Mouse (Mus musculus): ENCODE results near the gene Taf1d. TPM values are rescaled to one million over a fixed set of nuclear protein-coding genes. Genes with fewer than 3 reads are reported as not detected.
"Not testable (repeated sequence)": the region's sequence is repeated elsewhere in the genome, so short reads cannot be mapped to it uniquely, and the experiment has no call there.

Taf1d gene
- total RNA-seq, 2 experiments from 2014 or later, result 48.3 to 55.4 TPM

DNA sequence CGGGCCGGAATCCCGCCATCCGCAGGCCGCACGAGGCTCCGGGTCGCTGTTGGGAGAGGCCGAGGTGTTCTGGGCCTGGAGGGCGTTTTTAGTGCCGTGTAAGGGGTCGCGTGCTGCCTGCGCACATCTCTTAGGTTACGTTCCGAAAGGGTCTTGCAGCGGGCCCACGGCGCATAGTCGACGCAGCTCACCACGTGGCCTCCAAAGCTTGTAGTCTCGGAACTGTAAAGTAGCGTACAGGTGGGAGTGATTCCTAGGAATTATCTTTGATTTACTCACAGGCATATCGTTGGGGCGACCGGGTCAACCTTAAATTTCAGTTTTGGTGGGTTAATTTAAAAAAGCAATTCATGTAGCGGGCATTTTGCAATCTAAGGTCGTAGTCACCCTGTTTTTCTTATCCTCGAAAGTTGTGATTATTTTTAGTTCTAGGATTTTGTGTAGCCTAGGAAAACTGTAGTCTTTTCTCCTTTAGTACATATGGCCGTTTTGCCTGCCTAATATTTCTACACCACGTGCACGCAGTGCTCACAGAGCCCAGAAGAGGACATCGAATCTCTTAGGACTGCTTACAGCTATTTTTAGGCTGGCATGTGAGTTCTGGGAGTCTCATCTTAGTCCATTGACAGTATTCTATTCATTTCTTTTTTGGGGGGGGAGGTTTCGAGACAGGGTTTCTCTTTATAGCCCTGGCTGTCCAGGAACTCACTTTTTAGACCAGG, 545 bp downstream of the Taf1d start, which contains the start of gene 4931406C07Rik:
4931406C07Rik (minus strand) TSS at position 51 of the 722 bp plus-strand sequence.
- intact Hi-C loops (cut with DNase I; ENCODE audit: low total_unique reads), result no loop called here
- DNase-seq, result no peak

DNA sequence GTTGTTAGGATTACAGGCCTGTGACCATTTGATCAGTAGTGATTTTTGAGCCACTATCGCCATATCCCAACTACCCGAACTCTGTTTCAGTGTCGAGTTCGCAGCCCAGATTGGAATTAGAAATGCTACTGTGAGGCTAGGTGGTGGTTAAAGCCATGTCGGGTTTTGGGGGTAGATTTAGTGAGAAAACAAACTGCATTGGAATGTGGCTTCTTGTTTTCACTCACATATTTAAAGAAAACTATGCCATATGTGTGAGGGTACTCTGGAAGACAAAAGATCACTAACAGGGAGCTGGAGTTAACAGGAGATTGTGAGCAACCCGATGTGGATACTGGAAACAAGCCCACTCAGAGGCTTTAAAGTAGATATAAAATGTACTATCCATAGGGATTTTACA, 1.2 kb downstream of the Taf1d start:
- intact Hi-C loops (cut with DNase I; ENCODE audit: low total_unique reads), result no loop called here
- no peak for DNase-seq

DNA sequence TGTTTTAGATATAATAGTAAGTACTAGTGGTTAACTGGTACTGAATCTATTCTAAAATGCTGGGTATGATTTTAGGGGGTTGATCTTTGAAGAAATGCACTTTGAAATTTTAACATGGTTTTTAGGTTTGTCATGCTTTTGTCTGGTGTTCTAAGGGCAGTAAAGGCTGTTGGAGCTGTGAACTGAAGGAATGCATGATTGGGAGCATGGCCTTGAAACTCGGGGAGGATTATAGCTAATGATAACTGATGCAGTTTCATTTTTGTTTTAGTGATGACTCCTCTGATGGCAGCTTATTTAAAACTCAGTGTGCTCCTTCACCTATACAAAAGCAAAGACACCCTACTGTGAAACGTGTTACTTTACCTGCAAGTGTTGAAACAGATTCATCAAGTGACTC, 2.2 kb downstream of the Taf1d start:
- no peak for DNase-seq
- intact Hi-C loops (cut with DNase I; ENCODE audit: low total_unique reads), result no loop called here

DNA sequence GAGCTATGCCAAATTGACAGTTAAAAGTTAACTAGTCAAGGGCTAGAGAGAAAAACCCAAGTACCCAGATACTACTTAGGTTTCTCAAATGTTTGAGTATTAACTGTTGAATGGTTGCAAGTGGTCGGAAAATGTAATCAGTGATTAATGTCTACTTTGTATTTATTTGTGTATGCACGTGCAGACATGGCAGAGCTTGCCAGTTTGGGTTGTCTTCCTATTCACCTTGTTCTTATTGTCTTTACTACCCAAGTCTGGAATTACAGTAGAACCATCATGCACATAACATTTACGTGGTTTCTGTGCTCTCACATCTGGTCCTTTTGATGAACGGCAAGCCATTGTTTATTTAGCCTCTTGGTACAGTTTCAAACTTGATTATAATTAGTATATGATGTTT, 3.4 kb downstream of the Taf1d start:
- intact Hi-C loops (cut with DNase I; ENCODE audit: low total_unique reads), result no loop called here
- no peak for DNase-seq

DNA sequence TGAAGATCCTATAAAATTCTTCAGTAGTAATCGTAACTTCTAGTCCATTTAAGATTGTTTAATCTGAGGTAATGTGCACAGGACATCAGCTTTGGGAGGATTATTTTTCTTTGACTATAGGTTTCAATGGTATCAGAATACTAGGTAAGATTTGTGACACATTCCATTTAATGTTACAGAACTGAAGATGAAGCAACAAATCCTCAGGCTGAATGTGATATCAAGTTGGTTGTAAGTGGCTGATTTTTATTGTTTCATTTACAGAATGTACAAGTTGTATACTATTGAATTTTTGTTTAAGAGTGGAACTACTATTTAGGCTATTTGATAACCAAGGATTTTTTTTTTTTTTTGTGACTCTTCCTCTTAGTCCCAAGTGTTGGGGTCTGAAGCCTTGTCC, 4.2 kb downstream of the Taf1d start:
- no peak for DNase-seq
- intact Hi-C loops (cut with DNase I; ENCODE audit: low total_unique reads), result no loop called here

DNA sequence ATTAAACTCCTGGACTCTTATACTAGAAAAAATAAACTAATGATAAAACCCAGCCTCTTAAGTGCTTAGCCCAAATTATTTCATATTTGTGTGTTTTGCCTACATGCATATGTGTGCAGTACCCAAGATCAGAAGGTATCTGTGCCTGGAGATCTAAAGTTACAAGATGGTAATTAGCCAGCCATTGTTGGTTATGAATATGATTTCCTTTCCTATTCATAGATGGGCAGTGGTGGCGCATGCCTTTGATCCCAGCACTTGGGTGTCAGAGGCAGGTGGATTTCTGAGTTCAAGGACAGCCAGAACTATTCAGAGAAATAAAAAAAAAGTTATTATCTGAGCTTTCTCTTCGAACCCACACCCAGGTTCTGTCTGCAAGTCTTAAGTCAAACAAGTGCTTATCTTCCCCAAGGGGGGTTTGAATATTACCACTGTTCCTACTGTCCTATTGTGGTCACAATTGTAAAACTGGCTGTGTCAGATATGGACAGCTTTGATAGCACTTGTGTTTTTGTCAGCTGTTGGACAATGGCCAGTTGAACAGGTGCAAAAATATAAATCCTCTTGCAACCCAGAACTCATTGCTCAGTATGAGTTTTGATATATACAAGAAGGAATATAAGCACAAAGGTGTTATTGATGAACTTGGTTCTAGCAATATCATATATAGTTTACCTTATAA, 6.2 kb downstream of the Taf1d start:
- intact Hi-C loops (cut with DNase I; ENCODE audit: low total_unique reads), result no loop called here

DNA sequence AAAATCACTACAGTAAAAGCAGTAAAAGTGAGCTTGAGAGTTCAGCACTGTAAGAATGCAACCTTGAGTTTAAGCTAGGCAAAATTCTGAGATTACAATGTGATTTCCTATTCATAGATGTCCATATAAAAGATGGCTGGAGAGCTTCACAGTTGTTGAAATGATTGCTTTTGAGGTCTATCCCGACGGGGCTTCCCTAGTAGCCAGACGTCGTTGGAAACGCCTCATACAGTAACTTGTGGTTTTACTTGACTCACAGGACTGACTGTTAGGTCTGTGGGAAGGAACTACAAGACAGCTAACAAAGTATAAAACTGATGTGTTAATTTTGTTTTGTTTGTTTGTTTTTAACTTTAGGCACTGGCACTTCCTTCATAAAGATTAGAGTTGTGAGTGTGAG, 7.6 kb downstream of the Taf1d start:
- intact Hi-C loops (cut with DNase I; ENCODE audit: low total_unique reads), result no loop called here
- no peak for DNase-seq

More for the DNA sequence above, 6.2 kb downstream of the Taf1d start:
- DNase-seq, result no peak

DNA sequence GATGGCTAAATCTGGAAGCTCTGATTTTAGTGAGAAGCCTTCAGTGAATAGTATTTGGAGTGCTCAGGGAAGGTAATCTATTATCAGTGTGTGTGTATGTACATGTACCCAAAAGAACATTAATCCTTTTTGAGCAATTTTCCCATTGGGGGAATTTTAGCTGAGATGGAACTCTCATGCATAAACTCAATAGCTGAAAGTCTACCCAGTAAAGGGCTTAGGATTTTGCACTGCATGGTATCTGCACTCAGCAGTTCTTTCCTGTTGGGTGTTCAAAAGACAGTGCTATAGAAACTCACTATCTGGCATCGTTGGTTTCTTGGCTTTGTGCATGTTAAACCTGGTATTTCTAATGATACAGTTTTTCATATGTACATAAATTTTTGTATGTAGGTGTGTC, 8.6 kb downstream of the Taf1d start:
- intact Hi-C loops (cut with DNase I; ENCODE audit: low total_unique reads), result no loop called here
- no peak for DNase-seq

DNA sequence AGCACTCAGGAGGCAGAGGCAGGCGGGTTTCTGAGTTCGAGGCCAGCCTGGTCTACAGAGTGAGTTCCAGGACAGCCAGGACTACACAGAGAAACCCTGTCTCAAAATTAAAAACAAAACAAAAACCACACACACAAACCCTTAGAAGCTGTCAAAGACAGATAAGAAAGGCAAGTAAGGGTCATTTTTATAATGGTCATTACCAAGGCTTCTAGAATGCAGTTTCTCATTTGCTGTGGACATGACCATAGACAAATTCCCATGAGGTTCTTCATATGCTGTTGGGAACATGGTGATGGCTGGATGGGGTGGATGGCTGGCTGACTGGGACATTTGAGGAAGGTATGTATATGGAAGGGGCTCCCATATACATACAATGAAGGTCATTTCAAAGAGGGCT, 10.3 kb downstream of the Taf1d start:
- DNase-seq; intact Hi-C loops (cut with DNase I; ENCODE audit: low total_unique reads): not testable (repeated sequence)

DNA sequence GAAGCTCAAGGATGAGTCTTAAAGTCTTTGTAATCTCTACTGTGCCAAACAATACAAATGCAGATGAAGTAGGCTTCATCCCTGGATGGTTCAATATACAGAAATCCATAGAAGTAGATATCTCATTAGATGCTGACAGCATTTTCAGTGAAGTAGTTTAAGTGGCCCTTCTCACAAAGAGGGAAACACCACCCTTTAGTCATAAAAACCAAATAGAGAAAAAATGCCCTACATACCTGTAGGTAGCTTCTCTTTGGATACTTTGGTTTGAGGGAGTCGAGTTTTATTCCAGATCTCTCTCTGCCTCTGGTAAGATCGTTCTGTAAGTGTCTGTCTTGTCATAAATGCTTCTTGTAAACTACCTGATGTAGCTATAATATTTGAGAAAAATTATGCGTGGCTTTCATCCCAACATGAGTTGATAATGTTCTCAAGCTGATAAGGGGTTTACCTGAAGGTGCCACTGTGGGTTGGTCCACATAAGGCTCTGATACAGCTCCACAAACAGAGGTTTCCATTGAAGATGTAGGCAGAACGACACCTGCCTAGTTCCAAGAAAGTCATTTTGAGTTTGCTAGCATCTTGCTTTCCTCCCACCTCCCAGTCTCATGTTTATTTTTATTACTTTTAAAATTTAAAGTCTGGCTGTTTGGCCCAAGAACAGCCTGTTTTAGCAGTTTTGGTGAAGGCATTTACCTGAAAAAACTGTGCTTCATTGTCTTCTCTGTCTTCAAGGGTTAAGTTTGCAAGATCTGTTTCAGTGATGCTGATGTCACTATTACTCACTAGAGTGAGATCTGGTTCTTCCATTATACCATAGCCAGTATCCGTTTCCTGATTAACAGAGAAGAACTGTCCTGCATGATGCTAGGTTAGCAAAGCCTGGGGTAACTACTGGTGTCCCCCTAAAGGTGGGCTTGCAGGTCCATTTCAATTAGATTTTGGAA, 11.5 kb downstream of the Taf1d start:
- DNase-seq, result no peak
- intact Hi-C loops (cut with DNase I; ENCODE audit: low total_unique reads), result no loop called here

DNA sequence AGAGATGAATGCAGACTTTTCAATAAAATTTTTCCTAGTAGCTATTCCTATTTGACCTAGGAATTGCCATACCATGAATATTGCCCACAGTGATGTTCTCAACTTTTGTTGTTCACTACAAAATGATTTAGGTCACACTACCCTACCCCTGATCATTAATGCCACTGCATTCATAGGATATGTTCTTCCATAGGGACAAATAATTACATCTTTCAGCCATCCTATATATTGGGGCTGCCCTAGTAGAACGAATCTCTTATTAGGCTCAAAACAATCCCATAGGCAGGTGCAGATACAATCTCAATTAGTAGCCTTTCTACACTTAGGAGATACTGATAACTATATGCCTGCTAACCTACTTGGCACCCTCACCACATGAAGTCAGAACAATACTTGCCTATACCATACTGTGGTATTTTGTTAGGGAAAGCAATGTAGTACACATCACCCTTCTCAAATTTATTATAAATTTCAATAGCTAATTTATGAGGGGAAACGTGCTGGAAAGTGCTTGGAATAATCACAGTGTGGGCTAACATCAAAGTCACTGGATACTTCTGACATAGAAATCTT, 12.2 kb downstream of the Taf1d start:
- no peak for DNase-seq
- intact Hi-C loops (cut with DNase I; ENCODE audit: low total_unique reads), result no loop called here

DNA sequence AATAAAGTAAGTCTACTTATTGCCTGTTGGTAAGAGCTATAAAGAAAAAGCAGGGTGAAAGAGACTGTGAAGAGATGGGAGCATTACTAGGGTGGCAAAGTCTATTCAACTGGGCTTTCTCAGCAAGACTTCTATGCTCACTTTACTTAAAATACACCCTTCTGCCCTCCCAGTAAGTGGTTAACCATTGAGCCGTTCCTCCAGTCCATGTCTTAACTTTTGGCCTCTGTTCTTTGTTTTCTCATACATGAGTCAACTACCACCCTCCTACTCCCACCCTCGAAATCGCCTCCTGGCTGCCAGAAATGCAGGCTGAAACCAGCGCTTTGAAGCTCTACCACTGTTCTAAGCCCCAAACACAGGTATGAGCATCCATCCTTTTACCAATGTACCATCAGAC, 31.8 kb downstream of the Taf1d start:
- intact Hi-C loops (cut with DNase I; ENCODE audit: low total_unique reads), result no loop called here
- DNase-seq, result no peak

DNA sequence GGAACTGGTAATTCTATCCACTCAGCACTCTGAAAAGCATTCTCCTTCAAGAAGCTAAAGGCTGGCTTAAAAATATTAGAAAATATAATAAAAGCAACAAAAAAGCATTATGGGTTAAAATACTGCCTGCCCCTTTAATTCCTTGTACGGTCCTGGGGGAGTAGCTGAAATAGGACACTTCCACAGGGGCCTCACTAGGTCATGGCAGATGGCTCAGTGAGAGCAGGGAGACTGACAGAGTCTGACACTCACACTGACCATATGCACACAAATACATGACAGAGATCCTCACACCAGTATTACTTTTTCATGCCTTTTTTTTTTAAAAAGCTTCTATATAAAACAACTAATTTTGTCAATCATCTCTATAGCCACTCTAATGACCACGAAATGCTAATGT, 43.9 kb downstream of the Taf1d start:
- no peak for DNase-seq
- intact Hi-C loops (cut with DNase I; ENCODE audit: low total_unique reads), result no loop called here

DNA sequence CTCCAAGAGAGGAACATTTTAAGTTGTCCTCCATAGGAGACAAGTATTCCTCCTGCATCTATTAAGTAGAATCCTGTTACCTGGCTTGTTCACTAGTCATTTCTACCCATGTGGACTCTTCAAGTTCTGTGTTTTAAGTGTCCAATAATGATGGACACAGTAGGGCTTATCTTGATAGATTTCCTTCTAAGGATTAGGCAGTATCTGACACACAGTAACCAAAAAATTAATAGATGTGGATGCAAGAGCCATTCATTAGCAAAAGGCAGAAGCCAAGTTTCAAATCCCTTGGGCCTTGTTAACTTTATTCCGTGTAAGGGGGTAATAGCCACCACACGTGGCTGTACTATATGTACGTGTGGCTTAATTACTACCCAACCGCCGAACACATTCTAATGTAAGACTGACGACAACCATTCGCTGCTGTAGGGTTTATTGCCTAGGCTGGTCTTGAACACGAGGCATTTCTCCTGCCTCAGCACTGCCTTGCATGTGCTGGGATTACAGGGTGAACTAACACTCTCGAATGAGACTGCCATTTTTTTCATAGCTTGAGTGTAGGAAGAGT, 51.0 kb downstream of the Taf1d start:
- no peak for DNase-seq
- intact Hi-C loops (cut with DNase I; ENCODE audit: low total_unique reads), result no loop called here

DNA sequence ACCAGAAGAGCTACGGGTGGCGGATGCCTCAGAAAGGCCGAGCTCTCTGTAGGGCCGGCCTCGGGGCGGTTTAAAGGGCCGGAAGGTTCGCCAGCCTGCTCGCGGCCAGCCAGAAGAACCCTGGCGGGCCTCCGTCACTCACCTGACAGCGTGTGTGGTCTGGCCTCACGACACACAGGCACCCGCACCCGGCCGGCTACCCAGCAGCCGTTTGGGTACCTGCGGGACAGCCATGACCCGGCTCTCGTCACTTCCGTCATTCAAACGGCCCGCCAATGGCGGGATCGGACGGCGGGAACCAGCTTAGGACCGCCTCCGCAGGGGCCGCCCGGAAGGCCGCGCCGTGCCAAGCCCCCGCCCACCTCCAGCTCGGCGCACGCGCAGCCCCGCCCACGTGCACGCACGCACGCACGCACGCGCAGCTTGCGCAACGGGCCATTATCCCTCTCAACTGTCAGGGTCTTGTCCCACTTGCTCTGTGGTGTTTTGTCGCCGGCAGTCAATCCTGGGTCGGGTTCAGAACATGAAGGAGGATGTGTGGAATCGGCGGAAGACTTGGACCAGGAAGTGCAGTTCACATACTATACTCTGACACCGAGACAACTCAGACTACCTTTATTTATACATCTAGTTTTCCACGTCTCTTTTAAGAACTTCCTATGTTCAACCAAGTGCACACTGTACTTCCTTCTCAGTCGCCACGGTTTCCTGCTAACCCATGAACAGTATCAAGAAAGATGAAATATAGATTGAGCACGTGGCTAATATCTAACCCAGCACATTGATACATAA, 51.7 kb downstream of the Taf1d start, which contains the start of gene Cep295:
Cep295 (minus strand) TSS at position 305 of the 792 bp plus-strand sequence.
- intact Hi-C loops (cut with DNase I; ENCODE audit: low total_unique reads), result no loop called here
- DNase-seq, result peak; percentile 96

DNA sequence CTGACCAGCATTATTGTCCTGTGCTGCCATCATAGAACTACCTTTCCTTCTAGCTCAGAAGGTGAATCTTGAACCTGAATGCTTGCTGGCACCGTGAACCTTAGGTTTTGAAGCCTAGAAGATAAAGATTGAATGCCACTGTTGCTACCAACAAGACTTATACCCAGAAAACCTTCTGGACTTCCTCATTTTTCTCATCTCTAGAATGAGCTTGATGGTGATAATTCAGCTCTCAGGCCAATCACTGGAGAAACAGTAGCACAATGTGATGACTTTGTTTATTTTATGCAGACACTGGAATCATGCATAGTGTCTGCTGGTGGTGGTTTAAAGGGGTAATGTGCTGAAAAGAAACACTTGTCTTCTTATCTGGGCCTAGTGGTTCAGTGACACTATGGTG, 58.8 kb downstream of the Taf1d start:
- no peak for DNase-seq
- intact Hi-C loops (cut with DNase I; ENCODE audit: low total_unique reads), result loop anchor here (5.0 kb wide), 1 partner anchor 317 kb away; no protein-coding TSS in a partner anchor

DNA sequence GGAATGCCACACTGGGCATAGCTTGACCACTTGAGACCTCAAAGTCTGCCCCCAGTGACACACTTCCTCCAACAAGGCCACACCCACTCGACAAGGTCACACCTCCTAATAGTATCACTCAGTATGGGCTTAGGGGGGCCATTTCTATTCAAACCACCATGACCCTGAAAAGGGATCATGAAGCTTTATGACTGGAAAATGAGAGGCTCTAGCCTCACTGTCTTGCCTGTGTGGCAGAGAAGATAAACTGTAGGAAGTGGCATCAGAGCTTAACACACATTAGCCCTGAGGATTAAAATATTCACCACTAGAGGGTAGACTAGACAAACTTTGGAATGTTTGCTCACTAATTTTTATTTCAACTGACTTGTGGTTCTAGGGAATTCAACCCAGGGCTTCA, 59.8 kb downstream of the Taf1d start:
- no peak for DNase-seq
- intact Hi-C loops (cut with DNase I; ENCODE audit: low total_unique reads), result loop anchor here (5.0 kb wide), 1 partner anchor 316 kb away; no protein-coding TSS in a partner anchor

DNA sequence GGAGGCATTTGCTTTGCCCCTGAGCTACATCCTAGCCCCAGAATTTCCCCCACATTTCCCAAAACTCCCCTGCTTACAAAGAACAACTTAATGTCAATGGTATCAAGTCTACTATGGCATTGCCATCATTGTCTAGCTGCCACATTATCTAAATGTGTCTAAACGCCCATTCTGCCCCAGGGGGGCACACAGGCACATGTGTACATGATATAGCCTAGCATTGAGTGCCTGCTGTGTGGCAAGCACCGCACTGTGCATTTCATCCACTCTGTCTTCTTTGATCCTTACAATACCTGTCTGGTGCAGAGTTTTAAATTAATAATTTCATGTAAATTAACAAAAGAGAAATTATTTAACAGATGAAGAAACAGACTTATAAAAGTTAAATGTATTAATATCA, 60.2 kb downstream of the Taf1d start:
- DNase-seq, result no peak
- intact Hi-C loops (cut with DNase I; ENCODE audit: low total_unique reads), result loop anchor here (5.0 kb wide), 1 partner anchor 316 kb away; no protein-coding TSS in a partner anchor

All from gastrocnemius, postnatal 14 days (tissue).